Mouse (Mus musculus) liver, embryonic 14.5 days (tissue): ENCODE measurements around the gene Plekhf1. TPM values are rescaled to one million over a fixed set of nuclear protein-coding genes. Genes with fewer than 3 reads are reported as not detected.
A peak's percentile ranks its signal among the peaks of the same experiment; 100 is the strongest.

Experiments used
- ATAC-seq: fragments of 200-750 bp; cut with Nextera tagmentation; 2 replicates; pipeline ENCODE4 v1.8.0; 2017; ENCODE audit warnings: moderate number of reproducible peaks, mild to moderate bottlenecking, moderate library complexity; ENCODE audit not compliant: insufficient read depth
- DNase-seq, 3 experiments: peaks; one replicate each; pipeline ENCODE4 v3.0.0-alpha.2; 2012 to 2013; ENCODE audit warnings: low read depth in 3 of 3, low spot score in 3 of 3
- H3K27ac ChIP-seq: fragments of 300-500 bp; sonication (generic); 2 replicates; pipeline ENCODE4 v1.5.1; 2014; ENCODE audit warnings: moderate library complexity, mild to moderate bottlenecking, control low read depth, inconsistent platforms
- H3K27me3 ChIP-seq: fragments of 300-500 bp; sonication (generic); 2 replicates; pipeline ENCODE4 v1.6.1; 2014; ENCODE audit warnings: mild to moderate bottlenecking, low read length, moderate library complexity; ENCODE audit not compliant: control insufficient read depth, insufficient read depth
- H3K36me3 ChIP-seq: fragments of 300-500 bp; sonication (generic); replicated peaks from 2 replicates; pipeline ENCODE4 v1.6.1; 2014; ENCODE audit warnings: low read depth; ENCODE audit not compliant: control insufficient read depth, insufficient read depth
- H3K4me1 ChIP-seq, 2 experiments: fragments of 200-500 bp in 1 of 2; fragments of 300-500 bp in 1 of 2; sonication (generic) in 1 of 2; replicated peaks; 2 replicates each; pipeline ENCODE4 v1.6.1; 2012 to 2014; ENCODE audit warnings: antibody characterized with exemption in 1 of 2, inconsistent platforms in 1 of 2, low read length in 1 of 2; ENCODE audit not compliant: control insufficient read depth in 2 of 2, insufficient read depth in 2 of 2
- H3K4me2 ChIP-seq: fragments of 300-500 bp; sonication (generic); 2 replicates; pipeline ENCODE4 v1.6.1; 2014; ENCODE audit warnings: low read depth, mild to moderate bottlenecking, control low read depth, moderate library complexity
- H3K4me3 ChIP-seq, 2 experiments: fragments of 200-500 bp in 1 of 2; fragments of 300-500 bp in 1 of 2; sonication (generic) in 1 of 2; 2 replicates each; pipeline ENCODE4 v1.5.1; 2012 to 2014; ENCODE audit warnings: low read depth in 2 of 2, low read length in 2 of 2, mild to moderate bottlenecking in 2 of 2, control low read depth in 1 of 2, inconsistent platforms in 1 of 2, moderate library complexity in 1 of 2; ENCODE audit not compliant: insufficient read depth in 1 of 2
- H3K9ac ChIP-seq: fragments of 300-500 bp; sonication (generic); replicated peaks from 2 replicates; pipeline ENCODE4 v1.6.1; 2014; ENCODE audit warnings: mild to moderate bottlenecking, control low read depth, moderate library complexity
- H3K9me3 ChIP-seq: fragments of 300-500 bp; sonication (generic); 2 replicates; pipeline ENCODE4 v1.6.1; 2016; ENCODE audit warnings: low read length, mixed read lengths; ENCODE audit not compliant: control insufficient read depth
- CTCF ChIP-seq: IDR thresholded peaks from 2 replicates; pipeline ENCODE4 v1.5.1; 2016; ENCODE audit warnings: antibody characterized with exemption, low read depth, control low read depth
- EP300 ChIP-seq: IDR thresholded peaks from 2 replicates; pipeline ENCODE4 v1.6.1; 2016; ENCODE audit warnings: antibody characterized with exemption, low read depth
- WGBS: fragments of 180-500 bp; shearing (Covaris S2); extraction: QIAGEN DNeasy Blood & Tissue Kit; methylation state at CpG from one replicate; pipeline ENCODE4 v1.1.7; 2014; ENCODE audit not compliant: insufficient replicate concordance; 5-methylcytosine and 5-hydroxymethylcytosine counted together
- polyA plus RNA-seq, 2 experiments: library from polyadenylated mRNA; depleted of rRNA in 1 of 2; stranded (reverse) in 1 of 2; unstranded in 1 of 2; fragments of >200 nt; fragmentation: Nextera tagmentation in 1 of 2; extraction: Ambion mirVana in 1 of 2; gene quantifications; 2 replicates each; pipeline versions ENCODE4 v1.2.1 to v1.2.3; 2012 to 2014

Plekhf1 gene
- polyA plus RNA-seq (2012; rRNA removed) (0.24 and 0.26 TPM in 2 replicates), polyA plus RNA-seq (2014; fragmentation: Nextera tagmentation; extraction: Ambion mirVana) (0.37 and 0.38 TPM in 2 replicates)

DNA sequence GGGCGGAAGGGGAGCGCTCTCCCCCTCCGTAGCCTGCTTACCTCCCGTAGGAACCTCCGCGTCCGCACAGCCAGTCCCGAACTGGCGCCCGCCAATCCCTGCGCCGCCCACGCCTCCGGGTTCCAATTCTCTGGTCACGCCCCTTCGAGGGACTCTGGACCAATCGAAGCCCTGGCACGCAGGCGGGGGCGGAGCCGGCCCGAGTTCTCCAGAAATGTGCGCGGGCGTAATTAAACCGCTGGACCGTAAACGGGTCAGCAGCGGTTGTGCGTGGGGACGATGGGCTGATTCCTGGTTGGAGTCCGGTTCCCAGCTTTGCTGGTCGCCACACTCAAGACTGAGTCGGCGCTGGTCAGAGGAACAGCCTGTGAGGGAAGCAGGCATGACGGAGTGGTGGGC lies at the start of gene Plekhf1:
TSS of gene Plekhf1 (minus strand) at position 117 of the 399 bp plus-strand sequence.
- peaks cover 0 to 6% of the 10 kb centered on the region in 2 experiments; a peak in 1 of 4 replicates for H3K4me1 ChIP-seq
- no peaks in the 10 kb centered on the region for H3K36me3 ChIP-seq
- TF ChIP-seq EP300 (no peak), CTCF (no peak)
- under 1% methylated on average over 36 of the region's 36 CpGs for WGBS
- no peaks in the 10 kb centered on the region for H3K27me3 ChIP-seq
- ATAC-seq (peak; percentile 92), DNase-seq (peak; percentile 66 to 68 (median 67))
- H3K9ac ChIP-seq, result peak within 1 kb of the TSS; percentile 34
- no peaks in the 10 kb centered on the region for H3K9me3 ChIP-seq
- no peak within 1 kb of the TSS for H3K27ac ChIP-seq
- H3K4me2 ChIP-seq, result peak within 1 kb of the TSS; percentile 71
- peak within 1 kb of the TSS; percentile 51 to 64 for H3K4me3 ChIP-seq

DNA sequence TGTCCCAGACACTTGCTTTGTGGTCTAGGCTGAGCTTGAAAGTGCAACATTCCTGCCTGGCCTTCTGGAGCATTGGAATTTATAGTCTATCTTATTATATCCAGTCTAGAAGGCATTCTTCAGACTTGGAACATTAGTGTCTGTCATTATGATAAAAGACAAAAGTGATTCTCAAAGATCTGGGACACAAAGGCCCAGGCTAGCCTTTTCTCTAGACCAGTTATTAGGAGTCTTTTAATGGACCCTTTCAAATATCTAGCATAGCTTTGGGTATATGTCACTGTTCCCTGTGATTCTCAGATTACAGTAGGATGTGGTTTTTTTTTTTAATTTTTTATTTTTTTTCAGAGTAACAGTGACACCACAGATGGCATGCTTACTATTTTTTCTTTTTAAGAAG lies 44.7 kb upstream of the Plekhf1 start:
- no peaks in the 10 kb centered on the region for H3K27me3 ChIP-seq
- DNase-seq (no peak), ATAC-seq (no peak)
- peaks cover 11 to 12% of the 10 kb centered on the region in 2 experiments for H3K4me1 ChIP-seq
- H3K4me3 ChIP-seq, result no peak overlapping the region
- no peak overlapping the region for H3K27ac ChIP-seq
- H3K9me3 ChIP-seq, result no peaks in the 10 kb centered on the region
- TF ChIP-seq CTCF (no peak), EP300 (no peak)
- H3K4me2 ChIP-seq, result no peak overlapping the region
- H3K9ac ChIP-seq, result no peak overlapping the region
- no peaks in the 10 kb centered on the region for H3K36me3 ChIP-seq

DNA sequence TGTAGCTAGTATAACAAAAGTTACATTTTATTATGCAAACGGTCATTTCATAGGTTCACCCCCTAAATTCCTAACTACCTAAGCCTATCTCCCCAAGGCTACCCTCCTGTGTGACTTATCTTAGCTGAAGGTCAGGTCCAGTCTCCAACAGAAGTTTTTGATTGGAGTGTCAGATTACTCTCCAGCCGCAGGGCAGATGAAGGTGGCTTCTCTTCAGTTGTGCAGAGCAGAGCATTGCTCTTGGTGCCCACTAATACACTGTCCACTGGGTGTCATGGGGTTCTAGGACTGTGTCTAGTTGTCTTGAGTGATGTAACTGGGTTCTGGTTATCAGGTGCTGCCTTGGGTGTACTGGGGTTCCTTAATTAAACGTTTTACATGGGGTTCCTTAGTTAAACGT lies 44.0 kb upstream of the Plekhf1 start:
- peaks cover 11 to 12% of the 10 kb centered on the region in 2 experiments for H3K4me1 ChIP-seq
- no peak overlapping the region for H3K27ac ChIP-seq
- ATAC-seq (peak; percentile 18; the same call in 1 of the 2 replicates), DNase-seq (no peak)
- TF ChIP-seq CTCF, result no peak
- WGBS, result 3% methylated on average over 4 of the region's 4 CpGs
- H3K27me3 ChIP-seq, result no peaks in the 10 kb centered on the region
- H3K9ac ChIP-seq, result peak overlapping the region; percentile 77
- H3K36me3 ChIP-seq, result no peaks in the 10 kb centered on the region
- no peaks in the 10 kb centered on the region for H3K9me3 ChIP-seq
- peak overlapping the region; percentile 45 to 90 for H3K4me3 ChIP-seq
- H3K4me2 ChIP-seq, result peak overlapping the region; percentile 80

DNA sequence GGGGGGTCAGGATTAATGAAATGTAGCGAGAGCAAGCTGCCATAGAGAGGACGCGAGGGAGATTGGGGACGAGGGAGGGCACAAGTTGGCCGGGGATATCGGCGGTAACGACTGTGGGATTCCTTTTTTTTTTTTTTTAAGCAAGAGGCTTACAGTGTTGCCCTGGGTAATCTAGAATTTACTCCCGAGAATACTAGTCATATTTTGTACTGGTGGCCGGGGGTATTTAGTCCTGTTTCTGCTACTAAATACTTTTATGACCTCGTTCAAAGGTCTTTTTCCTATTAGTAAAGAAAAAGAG lies 43.6 kb upstream of the Plekhf1 start:
- Histone ChIP-seq H3K4me1 (peaks cover 11 to 12% of the 10 kb centered on the region in 2 experiments), H3K36me3 (no peaks in the 10 kb centered on the region), H3K4me2 (peak overlapping the region; percentile 80), H3K9me3 (no peaks in the 10 kb centered on the region), H3K27me3 (no peaks in the 10 kb centered on the region), H3K9ac (peak overlapping the region; percentile 77), H3K4me3 (peak overlapping the region; percentile 90 to 99), H3K27ac (no peak overlapping the region)
- DNase-seq, result no peak
- peak; percentile 59 for ATAC-seq
- WGBS, result 0% methylated on average over 11 of the region's 11 CpGs
- TF ChIP-seq EP300 (no peak), CTCF (no peak)

DNA sequence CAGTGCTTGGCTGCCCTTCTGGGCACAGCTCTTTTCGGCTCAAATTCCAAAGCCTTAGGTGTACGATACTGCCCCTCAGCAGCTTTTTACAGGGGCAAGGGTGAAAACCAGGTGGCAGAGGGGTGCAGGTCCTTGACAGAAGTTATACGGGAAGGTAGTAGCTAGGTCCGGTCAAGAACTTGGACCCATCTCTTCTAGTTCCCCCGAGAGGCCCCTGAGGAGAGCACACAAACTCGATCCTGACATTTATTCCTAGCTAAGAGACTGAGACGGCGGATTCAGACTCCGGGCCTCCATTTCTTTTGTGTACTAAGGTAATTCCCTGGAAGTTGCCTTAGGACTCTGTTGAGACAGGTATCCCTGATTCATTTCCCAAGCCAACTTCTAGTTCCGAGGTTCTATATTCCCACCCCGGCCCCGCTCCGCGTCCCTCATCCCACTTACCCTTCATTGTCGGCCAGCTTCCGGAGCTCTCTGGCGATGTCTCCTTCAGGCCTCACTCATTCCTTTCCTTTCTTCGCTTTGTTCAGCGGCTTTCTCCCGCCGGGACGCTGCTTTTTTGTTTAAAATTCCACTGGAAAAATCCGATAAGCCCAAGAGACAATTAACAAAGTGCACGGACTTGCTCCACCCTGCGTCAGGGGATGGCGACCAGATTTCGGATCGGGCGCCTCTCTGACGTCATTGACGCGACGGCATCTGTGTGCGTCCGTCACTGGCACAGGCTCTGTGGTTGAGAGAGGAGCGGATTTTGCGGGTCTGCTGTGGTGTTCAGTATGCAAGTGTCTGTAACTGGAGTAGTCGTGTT lies 43.1 kb upstream of the Plekhf1 start, which contains the start of gene Pop4:
TSS of gene Pop4 (minus strand) at position 721 of the 808 bp plus-strand sequence.
- H3K36me3 ChIP-seq, result peaks cover 2% of the 10 kb centered on the region; the same call in 1 of the 2 replicates
- under 1% methylated on average over 38 of the region's 38 CpGs for WGBS
- peak within 1 kb of the TSS; percentile 77 for H3K9ac ChIP-seq
- H3K9me3 ChIP-seq, result no peaks in the 10 kb centered on the region
- peak within 1 kb of the TSS; percentile 80 for H3K4me2 ChIP-seq
- H3K27me3 ChIP-seq, result no peaks in the 10 kb centered on the region
- DNase-seq (peak; percentile 77 to 79 (median 78)), ATAC-seq (peak; percentile 94)
- peaks cover 11 to 12% of the 10 kb centered on the region in 2 experiments for H3K4me1 ChIP-seq
- H3K4me3 ChIP-seq, result peak within 1 kb of the TSS; percentile 90 to 99
- H3K27ac ChIP-seq, result no peak within 1 kb of the TSS
- TF ChIP-seq CTCF, result no peak; the same call in 1 of the 2 replicates
